Mouse (Mus musculus) intestine, embryonic 14.5 days (tissue): Measurements from ENCODE around the gene Coa5. TPM values are rescaled to one million over a fixed set of nuclear protein-coding genes. Genes with fewer than 3 reads are reported as not detected.

ENCODE experiments used
- ATAC-seq: fragments of 200-750 bp; cut with Nextera tagmentation; replicated peaks from 2 replicates; pipeline ENCODE4 v1.8.0; 2017; ENCODE audit warnings: low read depth, moderate number of reproducible peaks, moderate TSS enrichment, moderate library complexity; ENCODE audit not compliant: low FRiP score, low TSS enrichment
- DNase-seq: peaks from one replicate; pipeline ENCODE4 v3.0.0-alpha.2; 2018; ENCODE audit warnings: low spot score
- H3K27ac ChIP-seq: fragments of 300-500 bp; sonication (generic); 2 replicates; pipeline ENCODE4 v1.5.1; 2014; ENCODE audit warnings: low read depth, mild to moderate bottlenecking, control low read depth
- H3K27me3 ChIP-seq: fragments of 300-500 bp; sonication (generic); replicated peaks from 2 replicates; pipeline ENCODE4 v1.6.1; 2014; ENCODE audit warnings: low read length, control low read depth; ENCODE audit not compliant: control insufficient read depth, insufficient read depth
- H3K36me3 ChIP-seq: fragments of 300-500 bp; sonication (generic); 2 replicates; pipeline ENCODE4 v1.6.1; 2014; ENCODE audit warnings: low read length, control low read depth; ENCODE audit not compliant: control insufficient read depth, insufficient read depth
- H3K4me1 ChIP-seq: fragments of 300-500 bp; sonication (generic); replicated peaks from 2 replicates; pipeline ENCODE4 v1.6.1; 2014; ENCODE audit warnings: low read length, control low read depth, mixed read lengths; ENCODE audit not compliant: control insufficient read depth, insufficient read depth
- H3K4me2 ChIP-seq: fragments of 300-500 bp; sonication (generic); 2 replicates; pipeline ENCODE4 v1.6.1; 2014; ENCODE audit warnings: low read length
- H3K4me3 ChIP-seq: fragments of 300-500 bp; sonication (generic); 2 replicates; pipeline ENCODE4 v1.5.1; 2014; ENCODE audit warnings: low read depth, low read length, control low read depth, mixed read lengths
- H3K9ac ChIP-seq: fragments of 300-500 bp; sonication (generic); 2 replicates; pipeline ENCODE4 v1.6.1; 2014; ENCODE audit warnings: mild to moderate bottlenecking, low read length
- H3K9me3 ChIP-seq: fragments of 300-500 bp; sonication (generic); 2 replicates; pipeline ENCODE4 v1.6.1; 2016; ENCODE audit warnings: low read length, control low read depth; ENCODE audit not compliant: control insufficient read depth
- WGBS: fragments of 180-500 bp; shearing (Covaris S2); extraction: QIAGEN DNeasy Blood & Tissue Kit; methylation state at CpG from one replicate; pipeline ENCODE4 v1.1.7; 2014; 5-methylcytosine and 5-hydroxymethylcytosine counted together
- polyA plus RNA-seq: library from polyadenylated mRNA; unstranded; fragments of >200 nt; fragmentation: Nextera tagmentation; extraction: Ambion mirVana; gene quantifications from 2 replicates; pipeline ENCODE4 v1.2.1, GENCODE M21; 2014

Gene Coa5
- polyA plus RNA-seq, 1 experiment from 2014 or later: 53.6 TPM

- Histone ChIP-seq H3K36me3 (peaks cover 28% of the 10 kb centered on the region), H3K4me3 (no peak overlapping the region), H3K27me3 (no peaks in the 10 kb centered on the region), H3K9me3 (no peaks in the 10 kb centered on the region), H3K27ac (no peak overlapping the region), H3K4me2 (no peak overlapping the region), H3K4me1 (no peaks in the 10 kb centered on the region), H3K9ac (no peak overlapping the region)
- DNase-seq: peak; percentile 73
- ATAC-seq: no peak
- WGBS: 76% methylated on average over 10 of the region's 10 CpGs
Observed at GRCm38 (mm10) chr1:37448361-37449095, 18.6 kb upstream of the Coa5 start.

GRCm38 (mm10) chr1:37442848-37443835 is 13.2 kb upstream of the Coa5 start:
- H3K27me3 ChIP-seq: no peaks in the 10 kb centered on the region
- H3K27ac ChIP-seq: no peak overlapping the region
- no peaks in the 10 kb centered on the region for H3K9me3 ChIP-seq
- no peak for DNase-seq
- WGBS: 92% methylated on average over 16 of the region's 16 CpGs
- no peak overlapping the region for H3K9ac ChIP-seq
- no peak for ATAC-seq
- no peak overlapping the region for H3K4me2 ChIP-seq
- no peak overlapping the region for H3K4me3 ChIP-seq
- H3K36me3 ChIP-seq: peaks cover 55% of the 10 kb centered on the region
- no peaks in the 10 kb centered on the region for H3K4me1 ChIP-seq

- Histone ChIP-seq H3K27ac (no peak overlapping the region), H3K27me3 (no peaks in the 10 kb centered on the region), H3K36me3 (peaks cover 85% of the 10 kb centered on the region), H3K4me1 (peaks cover 4% of the 10 kb centered on the region; the same call in 1 of the 2 replicates), H3K9ac (no peak overlapping the region), H3K9me3 (no peaks in the 10 kb centered on the region), H3K4me3 (no peak overlapping the region), H3K4me2 (no peak overlapping the region)
- WGBS: 92% methylated on average over 3 of the region's 3 CpGs
- DNase-seq: no peak
- ATAC-seq: no peak
Observed at GRCm38 (mm10) chr1:37436419-37436818, 6.5 kb upstream of the Coa5 start.

- peak; percentile 60 for ATAC-seq
- peak overlapping the region; percentile 87 for H3K4me3 ChIP-seq
- peak overlapping the region; percentile 88 for H3K9ac ChIP-seq
- WGBS: 1% methylated on average over 40 of the region's 40 CpGs
- H3K4me2 ChIP-seq: peak overlapping the region; percentile 96
- peaks cover 37% of the 10 kb centered on the region for H3K36me3 ChIP-seq
- peak; percentile 87 for DNase-seq
- peak overlapping the region; percentile 65 for H3K27ac ChIP-seq
- no peaks in the 10 kb centered on the region for H3K9me3 ChIP-seq
- peaks cover 19% of the 10 kb centered on the region for H3K4me1 ChIP-seq
- H3K27me3 ChIP-seq: no peaks in the 10 kb centered on the region
Observed at GRCm38 (mm10) chr1:37430297-37430840, 466 bp upstream of the Coa5 start.

GRCm38 (mm10) chr1:37428911-37429310 is 992 bp downstream of the Coa5 start:
- H3K36me3 ChIP-seq: peaks cover 43% of the 10 kb centered on the region
- H3K4me1 ChIP-seq: peaks cover 19% of the 10 kb centered on the region
- H3K4me2 ChIP-seq: peak overlapping the region; percentile 96
- H3K4me3 ChIP-seq: peak overlapping the region; percentile 87
- no peaks in the 10 kb centered on the region for H3K27me3 ChIP-seq
- no peak for DNase-seq
- peak overlapping the region; percentile 88 for H3K9ac ChIP-seq
- H3K9me3 ChIP-seq: peaks cover 5% of the 10 kb centered on the region; the same call in 1 of the 2 replicates
- WGBS: 68% methylated on average over 2 of the region's 2 CpGs
- no peak overlapping the region for H3K27ac ChIP-seq
- no peak for ATAC-seq

GRCm38 (mm10) chr1:37427144-37427875 is 2.6 kb downstream of the Coa5 start:
- no peak overlapping the region for H3K27ac ChIP-seq
- DNase-seq: no peak
- ATAC-seq: no peak
- no peak overlapping the region for H3K9ac ChIP-seq
- H3K27me3 ChIP-seq: no peaks in the 10 kb centered on the region
- no peak overlapping the region for H3K4me2 ChIP-seq
- 93% methylated on average over 8 of the region's 8 CpGs for WGBS
- H3K4me1 ChIP-seq: peaks cover 19% of the 10 kb centered on the region
- no peak overlapping the region for H3K4me3 ChIP-seq
- peaks cover 30% of the 10 kb centered on the region for H3K36me3 ChIP-seq
- peaks cover 9% of the 10 kb centered on the region; the same call in 1 of the 2 replicates for H3K9me3 ChIP-seq

GRCm38 (mm10) chr1:37419420-37419819 is 10.5 kb downstream of the Coa5 start:
- H3K27ac ChIP-seq: no peak overlapping the region
- peaks cover 27% of the 10 kb centered on the region for H3K36me3 ChIP-seq
- peaks cover 9% of the 10 kb centered on the region; the same call in 1 of the 2 replicates for H3K9me3 ChIP-seq
- H3K4me1 ChIP-seq: no peaks in the 10 kb centered on the region
- no peak overlapping the region for H3K9ac ChIP-seq
- no peaks in the 10 kb centered on the region for H3K27me3 ChIP-seq
- DNase-seq (no peak), ATAC-seq (peak; percentile 68; the same call in 1 of the 2 replicates)
- WGBS: 93% methylated on average over 1 of the region's 1 CpGs
- H3K4me2 ChIP-seq: no peak overlapping the region
- no peak overlapping the region for H3K4me3 ChIP-seq

- H3K36me3 ChIP-seq: peaks cover 21% of the 10 kb centered on the region
- no peak overlapping the region for H3K4me3 ChIP-seq
- 71% methylated on average over 1 of the region's 1 CpGs for WGBS
- no peaks in the 10 kb centered on the region for H3K9me3 ChIP-seq
- H3K27ac ChIP-seq: no peak overlapping the region
- no peak for ATAC-seq
- no peak for DNase-seq
- H3K9ac ChIP-seq: no peak overlapping the region
- no peaks in the 10 kb centered on the region for H3K27me3 ChIP-seq
- H3K4me1 ChIP-seq: no peaks in the 10 kb centered on the region
- no peak overlapping the region for H3K4me2 ChIP-seq
Observed at GRCm38 (mm10) chr1:37415394-37415793, 14.5 kb downstream of the Coa5 start.
